Mouse (Mus musculus) monocyte, adult 5-6 weeks (primary cell): ENCODE measurements around the gene Clcn3. TPM values are rescaled to one million over a fixed set of nuclear protein-coding genes. Genes with fewer than 3 reads are reported as not detected.
A peak's percentile ranks its signal among the peaks of the same experiment; 100 is the strongest.

Source experiments
- ATAC-seq: fragments of 153-309, 156-312 bp; replicated peaks from 2 replicates; pipeline ENCODE4 v1.8.0; 2017; ENCODE audit warnings: mild to moderate bottlenecking; ENCODE audit not compliant: low TSS enrichment, insufficient number of reproducible peaks, severe bottlenecking, poor library complexity, low FRiP score
- total RNA-seq: library from RNA; stranded (forward); fragments of 200-1000, 200-491, 200-594 nt; gene quantifications from 3 replicates; pipeline ENCODE4 v1.2.3, GENCODE M21; 2017

Clcn3 gene
- total RNA-seq, 1 experiment from 2014 or later, result 55.4 TPM

GRCm38 (mm10) chr8:60956847-60957246 is 26.3 kb downstream of the Clcn3 start:
- no peak for ATAC-seq

GRCm38 (mm10) chr8:60954281-60955014 is 28.7 kb downstream of the Clcn3 start:
- ATAC-seq, result peak; percentile 66; the same call in 1 of the 2 replicates

- no peak for ATAC-seq
Measured at GRCm38 (mm10) chr8:60952803-60953202, 30.3 kb downstream of the Clcn3 start.

- no peak for ATAC-seq
Measured at GRCm38 (mm10) chr8:60951757-60952156, 31.3 kb downstream of the Clcn3 start.

- ATAC-seq, result no peak
Measured at GRCm38 (mm10) chr8:60951271-60951670, 31.8 kb downstream of the Clcn3 start.

- ATAC-seq, result no peak
Measured at GRCm38 (mm10) chr8:60949859-60950258, 33.2 kb downstream of the Clcn3 start.

- ATAC-seq, result no peak
Measured at GRCm38 (mm10) chr8:60947503-60947902, 35.6 kb downstream of the Clcn3 start.

- ATAC-seq, result no peak
Measured at GRCm38 (mm10) chr8:60942867-60943266, 40.2 kb downstream of the Clcn3 start.

- ATAC-seq, result no peak
Measured at GRCm38 (mm10) chr8:60938717-60939424, 44.2 kb downstream of the Clcn3 start.

- no peak for ATAC-seq
Measured at GRCm38 (mm10) chr8:60933617-60934016, 49.5 kb downstream of the Clcn3 start.

- no peak for ATAC-seq
Measured at GRCm38 (mm10) chr8:60920176-60920575, 62.9 kb downstream of the Clcn3 start.

- no peak for ATAC-seq
Measured at GRCm38 (mm10) chr8:60919069-60919468, 64.0 kb downstream of the Clcn3 start.

GRCm38 (mm10) chr8:60912554-60912953 is 70.5 kb downstream of the Clcn3 start:
- ATAC-seq, result no peak

GRCm38 (mm10) chr8:60912081-60912480 is 71.0 kb downstream of the Clcn3 start:
- ATAC-seq, result no peak

GRCm38 (mm10) chr8:60900147-60900546 is 83.0 kb downstream of the Clcn3 start:
- ATAC-seq, result no peak

- ATAC-seq, result no peak
Measured at GRCm38 (mm10) chr8:60895878-60896277, 87.2 kb downstream of the Clcn3 start.

- ATAC-seq, result no peak
Measured at GRCm38 (mm10) chr8:60891757-60892156, 91.3 kb downstream of the Clcn3 start.

- no peak; the same call in 1 of the 2 replicates for ATAC-seq
Measured at GRCm38 (mm10) chr8:60890520-60890874, 92.6 kb downstream of the Clcn3 start.

- ATAC-seq, result peak; percentile 97
Measured at GRCm38 (mm10) chr8:60889843-60890519, 93.1 kb downstream of the Clcn3 start, which contains the start of gene Hpf1. TSS of gene Hpf1 (plus strand) at chr8:60890418.
